Mouse (Mus musculus) E14TG2a.4 (cell line): ENCODE measurements around the gene Atox1.

Experiments
- CTCF ChIP-seq: conservative IDR thresholded peaks from 2 replicates; pipeline ENCODE4 v1.5.1; 2014; ENCODE audit warnings: low read length
- NANOG ChIP-seq: IDR thresholded peaks from 2 replicates; pipeline ENCODE4 v1.6.1; 2014; ENCODE audit warnings: borderline replicate concordance, low read length, mixed read lengths
- POU5F1 ChIP-seq: IDR thresholded peaks from 2 replicates; pipeline ENCODE4 v1.6.1; 2014; ENCODE audit warnings: low read length, borderline replicate concordance

- TF ChIP-seq CTCF: no peak
- TF ChIP-seq NANOG: no peak
- TF ChIP-seq POU5F1: no peak
Measured at GRCm38 (mm10) chr11:55415036-55415704, 45.9 kb downstream of the Atox1 start.
